Mouse (Mus musculus): Measurements from ENCODE around the gene Lgals8.

GRCm38 (mm10) chr13:12462623-12463022, 2.1 kb downstream of the Lgals8 start:
- TF ChIP-seq CTCF (IDR thresholded peaks at IDR 0.05; ENCODE audit: low read depth, low read length) (no peak), POLR2A (IDR thresholded peaks at IDR 0.05; ENCODE audit: borderline replicate concordance, low read depth, low read length) (no peak)

All from bone marrow macrophage, adult 2 months (primary cell).